Mouse (Mus musculus) limb, embryonic 15.5 days (tissue): ENCODE measurements around the gene Smtn. TPM values are rescaled to one million over a fixed set of nuclear protein-coding genes. Genes with fewer than 3 reads are reported as not detected.

Source experiments
- ATAC-seq: fragments of 200-750 bp; cut with Nextera tagmentation; 2 replicates; pipeline ENCODE4 v1.8.0; 2017; ENCODE audit warnings: low read depth, moderate TSS enrichment; ENCODE audit not compliant: insufficient number of reproducible peaks, low FRiP score, low TSS enrichment
- H3K27ac ChIP-seq: fragments of 300-500 bp; sonication (generic); 2 replicates; pipeline ENCODE4 v1.5.1; 2015; ENCODE audit warnings: moderate library complexity, mild to moderate bottlenecking, inconsistent platforms
- H3K27me3 ChIP-seq: fragments of 300-500 bp; sonication (generic); 2 replicates; pipeline ENCODE4 v1.6.1; 2015; ENCODE audit warnings: inconsistent platforms
- H3K36me3 ChIP-seq: fragments of 300-500 bp; sonication (generic); 2 replicates; pipeline ENCODE4 v1.6.1; 2015; ENCODE audit warnings: inconsistent platforms
- H3K4me1 ChIP-seq: fragments of 300-500 bp; sonication (generic); 2 replicates; pipeline ENCODE4 v1.6.1; 2015; ENCODE audit warnings: inconsistent platforms
- H3K4me2 ChIP-seq: fragments of 300-500 bp; sonication (generic); 2 replicates; pipeline ENCODE4 v1.6.1; 2015; ENCODE audit warnings: mild to moderate bottlenecking, inconsistent platforms
- H3K4me3 ChIP-seq: fragments of 300-500 bp; sonication (generic); 2 replicates; pipeline ENCODE4 v1.5.1; 2015; ENCODE audit warnings: mild to moderate bottlenecking, inconsistent platforms
- H3K9ac ChIP-seq: fragments of 300-500 bp; sonication (generic); 2 replicates; pipeline ENCODE4 v1.6.1; 2015; ENCODE audit warnings: inconsistent platforms
- H3K9me3 ChIP-seq: fragments of 300-500 bp; sonication (generic); 2 replicates; pipeline ENCODE4 v1.6.1; 2016; ENCODE audit warnings: inconsistent platforms
- WGBS: fragments of 180-500 bp; shearing (Covaris S2); methylation state at CpG from one replicate; pipeline ENCODE4 v1.1.7; 2015; 5-methylcytosine and 5-hydroxymethylcytosine counted together
- polyA plus RNA-seq: library from polyadenylated mRNA; unstranded; fragments of >200 nt; fragmentation: Nextera tagmentation; extraction: Ambion mirVana; gene quantifications from 2 replicates; pipeline ENCODE4 v1.2.1, GENCODE M21; 2015

Smtn gene
- polyA plus RNA-seq, 1 experiment from 2014 or later = 81.7 TPM

DNA sequence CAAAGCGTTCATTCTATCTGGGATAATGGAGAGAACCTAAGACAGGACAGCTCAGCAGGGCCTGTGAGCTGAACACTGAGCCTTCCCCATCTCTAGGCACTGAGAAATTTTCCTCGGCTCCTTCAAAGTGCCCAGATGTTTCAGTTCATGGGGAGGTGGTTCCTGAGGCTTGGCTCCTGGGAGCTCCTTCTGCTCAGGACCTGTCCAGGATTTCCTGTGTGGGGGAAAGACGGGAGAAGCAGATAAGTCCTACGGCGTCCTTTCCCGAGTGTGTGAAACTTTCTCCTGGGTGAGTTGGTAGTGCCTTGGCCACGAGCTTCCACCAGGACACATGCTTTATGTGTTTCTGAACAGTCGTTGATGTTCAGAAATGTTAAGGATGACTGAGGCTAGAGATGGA, 29.9 kb upstream of the Smtn start:
- H3K27me3 ChIP-seq = no peaks in the 10 kb centered on the region
- H3K4me2 ChIP-seq = no peak overlapping the region
- ATAC-seq = no peak
- H3K27ac ChIP-seq = no peak overlapping the region
- no peak overlapping the region for H3K9ac ChIP-seq
- no peak overlapping the region for H3K4me3 ChIP-seq
- no peaks in the 10 kb centered on the region for H3K9me3 ChIP-seq
- H3K36me3 ChIP-seq = no peaks in the 10 kb centered on the region
- 80% methylated on average over 8 of the region's 8 CpGs for WGBS
- H3K4me1 ChIP-seq = peaks cover 23% of the 10 kb centered on the region

DNA sequence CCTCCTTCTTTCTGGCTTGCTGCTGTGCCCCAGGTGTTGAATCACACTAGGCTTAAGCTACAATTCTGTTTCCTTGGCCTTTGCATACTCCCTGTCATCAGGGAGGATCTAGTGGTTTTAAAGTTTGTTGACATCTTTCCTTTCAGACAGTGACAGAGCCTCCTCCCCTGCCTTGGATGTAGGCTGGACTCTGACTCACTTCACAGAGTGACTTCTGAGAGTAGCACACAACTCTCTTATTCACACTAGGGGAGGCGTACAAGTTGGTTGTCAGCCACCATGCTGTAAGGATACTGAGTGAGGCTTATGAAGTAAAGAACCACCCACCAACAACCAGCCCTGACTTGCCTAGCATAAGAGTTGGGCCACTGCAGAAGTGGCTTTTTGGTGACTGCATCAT, 27.5 kb upstream of the Smtn start:
- Histone ChIP-seq H3K27me3 (no peaks in the 10 kb centered on the region), H3K4me1 (peaks cover 26% of the 10 kb centered on the region), H3K9ac (no peak overlapping the region), H3K4me3 (no peak overlapping the region), H3K4me2 (no peak overlapping the region), H3K36me3 (no peaks in the 10 kb centered on the region), H3K9me3 (no peaks in the 10 kb centered on the region), H3K27ac (no peak overlapping the region)
- no peak for ATAC-seq
- WGBS = 65% methylated on average over 1 of the region's 1 CpGs

- H3K27me3 ChIP-seq = no peaks in the 10 kb centered on the region
Observed at GRCm38 (mm10) chr11:3566018-3566417, 25.6 kb upstream of the Smtn start.

GRCm38 (mm10) chr11:3564451-3564850, 24.0 kb upstream of the Smtn start:
- Histone ChIP-seq H3K4me2 (peak overlapping the region; percentile 2; the same call in 1 of the 2 replicates), H3K27me3 (no peaks in the 10 kb centered on the region), H3K9me3 (no peaks in the 10 kb centered on the region), H3K4me1 (peaks cover 24% of the 10 kb centered on the region), H3K36me3 (no peaks in the 10 kb centered on the region), H3K9ac (no peak overlapping the region), H3K27ac (peak overlapping the region; percentile 80), H3K4me3 (no peak overlapping the region)
- ATAC-seq = no peak
- WGBS = 23% methylated on average over 7 of the region's 7 CpGs

More at GRCm38 (mm10) chr11:3566018-3566417, 25.6 kb upstream of the Smtn start:
- ATAC-seq = peak; percentile 20; the same call in 1 of the 2 replicates
- no peak overlapping the region for H3K4me2 ChIP-seq
- peak overlapping the region; percentile 62; the same call in 1 of the 2 replicates for H3K27ac ChIP-seq
- H3K9ac ChIP-seq = no peak overlapping the region
- no peaks in the 10 kb centered on the region for H3K36me3 ChIP-seq
- H3K4me3 ChIP-seq = no peak overlapping the region
- peaks cover 24% of the 10 kb centered on the region for H3K4me1 ChIP-seq
- WGBS = 59% methylated on average over 4 of the region's 4 CpGs
- H3K9me3 ChIP-seq = no peaks in the 10 kb centered on the region

- H3K27ac ChIP-seq = peak overlapping the region; percentile 80; the same call in 1 of the 2 replicates
- H3K4me1 ChIP-seq = peaks cover 24% of the 10 kb centered on the region
- H3K4me3 ChIP-seq = no peak overlapping the region
- no peak for ATAC-seq
- H3K4me2 ChIP-seq = no peak overlapping the region
- no peaks in the 10 kb centered on the region for H3K36me3 ChIP-seq
- 88% methylated on average over 6 of the region's 6 CpGs for WGBS
- H3K9ac ChIP-seq = no peak overlapping the region
- H3K9me3 ChIP-seq = no peaks in the 10 kb centered on the region
- no peaks in the 10 kb centered on the region for H3K27me3 ChIP-seq
Observed at GRCm38 (mm10) chr11:3563853-3564252, 23.4 kb upstream of the Smtn start.

- Histone ChIP-seq H3K4me3 (no peak overlapping the region), H3K27me3 (no peaks in the 10 kb centered on the region), H3K27ac (no peak overlapping the region), H3K9ac (no peak overlapping the region), H3K9me3 (no peaks in the 10 kb centered on the region), H3K4me1 (peaks cover 18% of the 10 kb centered on the region), H3K36me3 (no peaks in the 10 kb centered on the region), H3K4me2 (no peak overlapping the region)
- no peak for ATAC-seq
- WGBS = 46% methylated on average over 5 of the region's 5 CpGs
Observed at GRCm38 (mm10) chr11:3560202-3560601, 19.8 kb upstream of the Smtn start.

DNA sequence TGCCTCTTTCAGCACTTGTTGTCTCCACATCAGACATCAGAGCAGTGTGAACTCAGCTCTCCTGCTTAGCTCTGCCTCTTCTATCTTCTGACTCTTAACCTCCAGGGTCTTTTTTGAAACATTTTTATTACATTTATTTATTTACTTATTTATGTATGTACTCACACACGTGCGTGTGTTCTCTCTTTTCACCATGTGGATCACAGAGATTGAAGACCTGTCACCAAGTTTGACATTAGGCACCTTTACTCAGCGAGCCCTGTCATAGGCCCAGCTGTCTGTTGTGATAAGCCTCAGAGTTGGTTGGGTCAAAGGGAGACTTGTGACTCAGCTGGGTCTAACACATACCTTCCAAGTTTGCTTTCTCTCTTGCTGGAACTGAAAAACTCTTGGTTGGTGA, 17.4 kb upstream of the Smtn start:
- H3K9ac ChIP-seq = no peak overlapping the region
- H3K27ac ChIP-seq = no peak overlapping the region
- WGBS = 71% methylated on average over 3 of the region's 3 CpGs
- H3K4me1 ChIP-seq = no peaks in the 10 kb centered on the region
- no peak for ATAC-seq
- no peaks in the 10 kb centered on the region for H3K36me3 ChIP-seq
- no peaks in the 10 kb centered on the region for H3K27me3 ChIP-seq
- H3K9me3 ChIP-seq = no peaks in the 10 kb centered on the region
- no peak overlapping the region for H3K4me3 ChIP-seq
- no peak overlapping the region for H3K4me2 ChIP-seq

DNA sequence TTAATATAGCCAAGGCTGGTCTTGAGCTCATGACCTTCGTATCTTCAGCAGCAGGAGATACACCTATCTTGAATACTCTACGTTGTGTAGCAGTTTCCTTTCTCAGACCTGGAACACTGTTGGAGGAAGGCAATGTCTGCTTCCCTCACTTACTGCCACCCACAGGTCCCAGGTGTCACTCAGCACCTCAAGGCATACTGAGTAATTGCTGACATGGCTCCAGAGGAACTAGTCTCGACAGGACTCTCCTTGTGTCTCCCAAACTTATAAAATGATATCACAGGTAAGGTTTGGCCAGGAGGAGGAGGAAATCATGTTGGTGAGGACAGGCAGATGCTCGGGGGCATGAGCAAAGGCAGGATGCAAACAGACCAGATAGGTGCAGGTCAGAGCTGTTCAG, 14.6 kb upstream of the Smtn start:
- Histone ChIP-seq H3K36me3 (no peaks in the 10 kb centered on the region), H3K4me2 (no peak overlapping the region), H3K27ac (no peak overlapping the region), H3K9me3 (no peaks in the 10 kb centered on the region; the same call in 1 of the 2 replicates), H3K4me1 (no peaks in the 10 kb centered on the region), H3K9ac (no peak overlapping the region), H3K27me3 (no peaks in the 10 kb centered on the region), H3K4me3 (no peak overlapping the region)
- ATAC-seq = no peak
- WGBS = 65% methylated on average over 4 of the region's 4 CpGs

DNA sequence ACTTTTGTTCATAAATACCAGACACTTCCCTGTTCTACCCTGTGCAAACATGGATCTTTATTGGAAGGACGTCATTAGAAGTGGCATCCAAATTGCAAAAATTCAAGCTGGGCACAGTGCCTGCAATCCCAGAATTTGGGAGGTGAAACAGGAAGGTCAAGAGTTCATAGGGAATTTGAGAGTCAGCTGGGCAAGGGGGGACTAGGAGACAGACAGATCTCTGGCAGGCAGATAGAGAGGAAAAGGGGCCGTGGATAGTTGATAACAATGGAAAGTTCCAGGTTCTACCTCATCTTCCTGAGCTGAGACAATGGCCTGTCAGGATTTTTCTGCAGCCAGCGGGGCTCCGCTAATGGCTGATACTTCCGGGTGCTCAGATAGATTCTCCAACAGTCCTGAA, 9.4 kb upstream of the Smtn start:
- Histone ChIP-seq H3K4me3 (no peak overlapping the region), H3K9me3 (no peaks in the 10 kb centered on the region; the same call in 1 of the 2 replicates), H3K27ac (no peak overlapping the region), H3K27me3 (no peaks in the 10 kb centered on the region), H3K4me1 (peaks cover 13% of the 10 kb centered on the region), H3K9ac (no peak overlapping the region), H3K36me3 (no peaks in the 10 kb centered on the region), H3K4me2 (no peak overlapping the region)
- ATAC-seq = no peak
- WGBS = 75% methylated on average over 5 of the region's 5 CpGs

GRCm38 (mm10) chr11:3548564-3549295, 8.3 kb upstream of the Smtn start:
- no peak overlapping the region for H3K9ac ChIP-seq
- peaks cover 13% of the 10 kb centered on the region for H3K4me1 ChIP-seq
- H3K36me3 ChIP-seq = no peaks in the 10 kb centered on the region
- no peaks in the 10 kb centered on the region; the same call in 1 of the 2 replicates for H3K9me3 ChIP-seq
- no peaks in the 10 kb centered on the region for H3K27me3 ChIP-seq
- no peak overlapping the region for H3K4me2 ChIP-seq
- H3K4me3 ChIP-seq = no peak overlapping the region
- WGBS = 60% methylated on average over 3 of the region's 3 CpGs
- H3K27ac ChIP-seq = no peak overlapping the region
- no peak for ATAC-seq

GRCm38 (mm10) chr11:3547969-3548368, 7.6 kb upstream of the Smtn start:
- H3K27ac ChIP-seq = no peak overlapping the region
- no peak for ATAC-seq
- no peak overlapping the region for H3K9ac ChIP-seq
- no peak overlapping the region for H3K4me3 ChIP-seq
- no peaks in the 10 kb centered on the region for H3K36me3 ChIP-seq
- no peaks in the 10 kb centered on the region; the same call in 1 of the 2 replicates for H3K9me3 ChIP-seq
- 43% methylated on average over 6 of the region's 6 CpGs for WGBS
- H3K4me2 ChIP-seq = no peak overlapping the region
- H3K4me1 ChIP-seq = peaks cover 20% of the 10 kb centered on the region
- no peaks in the 10 kb centered on the region for H3K27me3 ChIP-seq

GRCm38 (mm10) chr11:3547047-3547446, 6.6 kb upstream of the Smtn start:
- no peak overlapping the region for H3K4me2 ChIP-seq
- WGBS = 86% methylated on average over 2 of the region's 2 CpGs
- H3K9ac ChIP-seq = no peak overlapping the region
- H3K36me3 ChIP-seq = no peaks in the 10 kb centered on the region
- no peak overlapping the region for H3K27ac ChIP-seq
- no peak overlapping the region for H3K4me3 ChIP-seq
- H3K27me3 ChIP-seq = no peaks in the 10 kb centered on the region
- no peaks in the 10 kb centered on the region for H3K9me3 ChIP-seq
- H3K4me1 ChIP-seq = peaks cover 29% of the 10 kb centered on the region
- ATAC-seq = no peak

DNA sequence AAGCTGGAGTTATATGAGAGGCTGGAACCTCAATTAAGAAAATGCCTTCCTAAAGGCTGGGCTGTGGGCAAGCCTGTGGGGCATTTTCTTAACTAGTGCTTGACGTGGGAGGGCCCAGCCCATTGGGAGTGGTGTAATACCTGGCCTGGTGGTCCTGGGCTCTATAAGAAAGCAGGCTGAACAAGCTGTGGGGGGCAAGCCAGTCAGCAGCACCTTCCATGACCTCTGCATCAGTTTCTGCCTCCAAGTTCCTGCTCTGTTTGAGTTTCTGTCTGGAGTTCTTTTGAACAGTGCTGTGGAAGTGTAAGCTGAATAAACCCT, 5.8 kb upstream of the Smtn start:
- Histone ChIP-seq H3K9ac (no peak overlapping the region), H3K27ac (peak overlapping the region; percentile 59), H3K36me3 (no peaks in the 10 kb centered on the region), H3K9me3 (no peaks in the 10 kb centered on the region), H3K4me2 (no peak overlapping the region), H3K4me1 (peaks cover 37% of the 10 kb centered on the region), H3K27me3 (no peaks in the 10 kb centered on the region), H3K4me3 (no peak overlapping the region)
- ATAC-seq = no peak
- WGBS = 13% methylated on average over 1 of the region's 1 CpGs
